Comparison of ENCODE assay signal across 34 mouse cellular contexts in the genomic region with DNA sequence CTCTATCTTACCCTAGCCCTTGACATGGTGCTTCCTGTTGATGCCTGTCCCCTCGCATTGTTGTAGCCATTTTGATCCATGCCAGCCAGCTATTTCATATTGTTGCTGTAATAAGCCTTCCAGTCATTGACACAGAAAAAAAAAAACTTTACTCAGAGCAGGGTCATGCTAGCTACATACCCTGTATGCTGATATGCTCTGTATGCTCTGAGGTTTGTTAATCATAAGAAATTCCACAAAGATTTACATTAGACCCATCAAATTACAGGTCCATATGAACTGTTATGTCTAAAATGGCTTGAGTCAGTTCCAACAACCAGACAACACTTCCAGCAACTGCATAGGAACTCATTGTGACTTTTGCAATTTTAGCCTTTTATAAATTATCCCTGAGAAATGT. TPM values are rescaled to one million over a fixed set of nuclear protein-coding genes. Genes with fewer than 3 reads are reported as not detected.
"Had no signal": no experiment of that assay in that cellular context is flagged by ENCODE, and none has a peak within 500 bp of the region (broad histone marks: within the 10 kb centered on the region; RNA-seq: fewer than 3 reads in every experiment).

No protein-coding gene starts in this region.

- ATAC-seq: forebrain, embryonic 13.5 days; forebrain, embryonic 14.5 days; forebrain, embryonic 15.5 days; forebrain, embryonic 16.5 days; forebrain, postnatal 0 days had no signal

- H3K4me3 ChIP-seq: embryonic facial prominence, embryonic 10.5 days; embryonic facial prominence, embryonic 12.5 days; embryonic facial prominence, embryonic 13.5 days; embryonic facial prominence, embryonic 15.5 days; erythroblast, embryonic 14.5 days; forebrain, embryonic 10.5 days; forebrain, embryonic 12.5 days; forebrain, embryonic 13.5 days; forebrain, embryonic 15.5 days; gastrocnemius, adult 2 months; heart, adult 2 months had no signal

- DNase-seq: cerebellum, adult 2 months; cerebellum, adult 8-10 months; cerebellum, adult 9-10 months; cerebellum, adult 9-11 months; cerebellum, postnatal 10 days; cerebellum, postnatal 14 days; cerebellum, postnatal 25 days; cerebellum, postnatal 36 days; embryo, embryonic 11 days; forebrain, postnatal 0 days; gastrocnemius, adult 2 months; gastrocnemius, postnatal 10 days; gastrocnemius, postnatal 14 days; gastrocnemius, postnatal 25 days; gastrocnemius, postnatal 36 days; heart, adult 11 months; heart, adult 18-20 months; heart, adult 2 months had no signal

- H3K4me1 ChIP-seq: embryonic facial prominence, embryonic 10.5 days; embryonic facial prominence, embryonic 12.5 days; embryonic facial prominence, embryonic 13.5 days; embryonic facial prominence, embryonic 15.5 days; forebrain, embryonic 10.5 days; forebrain, embryonic 12.5 days; forebrain, embryonic 13.5 days; forebrain, embryonic 15.5 days had no signal

- H3K9me3 ChIP-seq: embryonic facial prominence, embryonic 10.5 days; embryonic facial prominence, embryonic 12.5 days; embryonic facial prominence, embryonic 13.5 days; embryonic facial prominence, embryonic 15.5 days; forebrain, embryonic 10.5 days; forebrain, embryonic 12.5 days; forebrain, embryonic 13.5 days; forebrain, embryonic 15.5 days had no signal

- H3K36me3 ChIP-seq: embryonic facial prominence, embryonic 10.5 days; embryonic facial prominence, embryonic 12.5 days; embryonic facial prominence, embryonic 13.5 days; embryonic facial prominence, embryonic 15.5 days; forebrain, embryonic 10.5 days; forebrain, embryonic 12.5 days; forebrain, embryonic 15.5 days had no signal

- H3K27me3 ChIP-seq: embryonic facial prominence, embryonic 12.5 days; embryonic facial prominence, embryonic 13.5 days; embryonic facial prominence, embryonic 15.5 days; forebrain, embryonic 12.5 days; forebrain, embryonic 13.5 days; forebrain, embryonic 15.5 days had no signal

- H3K4me2 ChIP-seq: embryonic facial prominence, embryonic 12.5 days; embryonic facial prominence, embryonic 13.5 days; embryonic facial prominence, embryonic 15.5 days; forebrain, embryonic 12.5 days; forebrain, embryonic 13.5 days; forebrain, embryonic 15.5 days had no signal

- H3K9ac ChIP-seq: embryonic facial prominence, embryonic 12.5 days; embryonic facial prominence, embryonic 13.5 days; embryonic facial prominence, embryonic 15.5 days; forebrain, embryonic 12.5 days; forebrain, embryonic 13.5 days; forebrain, embryonic 15.5 days; forebrain, postnatal 0 days had no signal

- H3K27ac ChIP-seq: embryonic facial prominence, embryonic 10.5 days; embryonic facial prominence, embryonic 12.5 days; embryonic facial prominence, embryonic 13.5 days; embryonic facial prominence, embryonic 15.5 days; forebrain, embryonic 10.5 days; forebrain, embryonic 12.5 days; forebrain, embryonic 13.5 days; forebrain, embryonic 15.5 days; gastrocnemius, adult 2 months; heart, adult 2 months had no signal

RNA-seq across cellular contexts. Expression of a gene that starts 38.1 kb away (rescaled TPM):
- polyA plus RNA-seq: cerebellum, adult 2 months; cortical plate, adult 2 months; embryonic facial prominence, embryonic 10.5 days; embryonic facial prominence, embryonic 11.5 days; embryonic facial prominence, embryonic 12.5 days; embryonic facial prominence, embryonic 13.5 days; embryonic facial prominence, embryonic 14.5 days; embryonic facial prominence, embryonic 15.5 days; erythroblast, embryonic 14.5 days; forebrain, embryonic 10.5 days; forebrain, embryonic 11.5 days; forebrain, embryonic 12.5 days; forebrain, embryonic 13.5 days; forebrain, embryonic 14.5 days; forebrain, embryonic 15.5 days; forebrain, embryonic 16.5 days; forebrain, postnatal 0 days; frontal cortex, adult 2 months; heart, adult 2 months had no signal
